Mouse (Mus musculus) kidney, adult 2 months (tissue): ENCODE measurements around the gene Zswim4.

Source experiments
- CTCF ChIP-seq: fragments of 200-500 bp; conservative IDR thresholded peaks from 2 replicates; pipeline ENCODE4 v1.5.1; 2011; ENCODE audit warnings: low read depth, mild to moderate bottlenecking, control low read depth, low read length, moderate library complexity, mixed read lengths; ENCODE audit not compliant: insufficient read depth, insufficient read length
- POLR2A ChIP-seq: fragments of 200-500 bp; IDR thresholded peaks from one replicate; pipeline ENCODE4 v1.6.1; 2011; ENCODE audit warnings: low read depth, low read length, control low read depth

DNA sequence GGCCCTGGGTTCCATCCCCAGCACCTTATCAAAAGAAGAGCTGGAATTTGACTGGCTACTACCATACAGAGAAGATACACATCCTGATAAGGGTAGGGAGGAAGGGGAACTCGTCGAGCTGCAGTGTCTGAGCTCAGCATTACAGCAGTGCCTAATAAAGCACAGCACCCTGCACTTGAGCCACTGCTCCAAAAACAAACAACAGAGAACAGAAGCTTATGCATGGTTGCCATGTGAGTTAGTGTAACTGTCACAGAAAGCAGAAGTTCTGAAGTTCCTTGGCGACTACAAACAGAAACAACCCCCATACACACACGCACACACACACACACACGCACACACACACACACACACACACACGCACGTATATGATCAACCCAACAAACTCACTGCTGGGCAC, 16.8 kb downstream of the Zswim4 start:
- TF ChIP-seq CTCF (no peak), POLR2A (no peak)
